Mouse (Mus musculus): ENCODE data around the gene Gata2.

Gata2 gene

GRCm38 (mm10) chr6:88196054-88196732, 2.5 kb downstream of the Gata2 start:
- DNase-seq, result no peak

DNA sequence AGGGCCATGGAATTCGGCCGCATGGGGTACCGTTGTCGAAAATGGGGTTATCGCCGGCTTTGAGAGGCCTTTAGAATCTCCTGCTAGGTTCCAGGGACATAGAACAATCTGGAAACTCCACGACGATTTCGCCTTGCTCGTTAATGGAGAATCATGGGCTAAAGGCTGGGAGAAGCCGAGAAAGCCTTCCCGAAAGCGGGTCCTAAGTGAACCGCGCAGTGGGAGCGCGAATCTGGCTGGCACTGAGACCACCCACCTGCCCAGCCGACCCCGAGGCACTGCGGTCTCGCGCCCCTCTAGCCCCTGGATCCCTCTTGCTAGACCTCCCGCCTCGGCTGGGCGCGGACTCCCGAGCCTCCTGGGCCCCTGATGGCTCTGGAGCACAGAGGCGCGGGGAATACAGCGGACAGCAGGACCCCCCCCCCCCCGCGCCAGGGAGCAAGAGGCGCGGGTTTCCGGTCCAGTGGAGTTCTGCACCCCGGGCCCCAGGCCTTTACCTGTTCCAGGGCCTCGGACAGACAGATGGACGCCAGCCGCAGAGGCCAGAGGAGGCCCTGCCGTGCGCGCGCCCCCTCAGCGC, 3.1 kb downstream of the Gata2 start:
- DNase-seq, result no peak

DNA sequence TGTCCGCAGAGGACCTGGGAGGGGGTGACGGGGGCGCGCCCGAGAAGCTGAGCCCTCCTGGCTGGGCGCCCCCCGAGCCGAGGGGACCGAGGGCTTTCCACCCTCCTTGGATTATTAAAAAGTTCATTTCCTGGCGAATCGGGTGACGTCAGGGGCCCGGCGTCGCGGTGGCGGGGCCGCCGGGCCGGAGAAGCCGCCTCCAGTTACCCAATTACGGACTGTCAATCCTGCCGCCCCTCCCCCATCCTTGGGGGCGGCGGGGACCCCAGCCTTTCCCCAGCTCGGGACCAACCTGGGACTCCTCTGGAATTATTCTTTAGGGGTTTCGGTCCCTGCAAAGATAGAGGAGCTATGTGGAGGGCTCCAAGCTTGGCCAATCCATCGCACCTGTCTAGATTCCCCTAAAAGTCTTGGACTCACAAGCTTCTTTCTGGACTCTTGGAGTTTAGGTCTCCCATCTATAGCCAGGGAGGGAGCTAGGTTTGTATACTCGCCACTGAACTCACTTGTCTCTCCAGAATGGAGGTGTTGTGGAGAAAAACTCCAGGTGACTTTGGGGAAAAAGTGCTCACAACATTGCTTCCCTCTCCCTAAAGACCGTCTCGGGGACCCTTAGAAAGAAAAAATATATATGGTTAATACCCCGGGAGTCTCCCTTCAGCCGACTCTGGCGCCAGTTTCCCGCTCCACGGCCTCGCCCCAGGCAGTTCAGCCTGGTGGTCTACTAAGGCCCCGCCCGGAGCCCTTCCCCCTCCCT, 3.8 kb downstream of the Gata2 start:
- DNase-seq, result no peak

DNA sequence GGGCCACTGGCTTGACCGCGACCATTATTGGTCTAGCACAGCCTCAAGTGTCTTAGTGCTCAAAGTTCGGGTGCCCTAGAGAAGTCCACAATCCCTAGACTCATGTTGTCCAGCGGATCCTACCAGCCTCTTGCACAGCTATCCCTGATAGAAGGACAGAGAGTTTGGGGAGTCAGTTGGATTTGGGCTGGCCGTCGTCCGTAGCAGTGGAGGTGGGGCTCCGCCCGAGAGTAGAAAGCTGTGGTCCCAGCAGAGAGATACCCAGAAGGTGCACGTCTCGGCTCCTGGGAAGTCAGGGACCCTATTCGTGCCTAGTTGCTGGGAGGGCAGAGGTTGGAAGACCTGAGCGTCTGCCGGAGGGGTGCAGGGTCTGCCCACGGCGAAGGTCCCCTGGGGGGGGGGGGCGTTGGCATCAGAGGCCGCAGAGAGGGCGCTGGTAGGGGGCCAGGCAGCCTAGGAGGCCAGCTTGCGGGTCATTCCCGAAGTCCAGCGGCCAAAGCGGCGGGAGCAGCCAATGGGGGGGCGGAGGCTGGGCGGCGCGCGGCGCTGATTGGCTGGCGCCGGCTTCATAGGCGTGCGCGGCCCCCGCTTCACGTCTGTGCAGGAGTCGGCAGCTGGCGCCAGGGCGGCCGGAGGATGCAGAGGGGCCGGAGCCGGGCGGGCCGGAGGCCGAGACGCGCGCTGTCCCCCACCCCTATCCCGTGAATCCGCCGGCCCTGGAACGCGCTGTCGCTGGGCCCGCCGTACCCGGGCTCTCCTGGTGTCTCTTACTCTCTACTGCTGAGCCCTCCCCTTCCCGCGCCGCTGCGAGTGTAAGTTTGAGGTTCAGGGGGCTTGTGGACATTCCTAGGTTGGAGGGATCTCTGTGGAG, 4.6 kb downstream of the Gata2 start:
- DNase-seq, result peak; percentile 92

DNA sequence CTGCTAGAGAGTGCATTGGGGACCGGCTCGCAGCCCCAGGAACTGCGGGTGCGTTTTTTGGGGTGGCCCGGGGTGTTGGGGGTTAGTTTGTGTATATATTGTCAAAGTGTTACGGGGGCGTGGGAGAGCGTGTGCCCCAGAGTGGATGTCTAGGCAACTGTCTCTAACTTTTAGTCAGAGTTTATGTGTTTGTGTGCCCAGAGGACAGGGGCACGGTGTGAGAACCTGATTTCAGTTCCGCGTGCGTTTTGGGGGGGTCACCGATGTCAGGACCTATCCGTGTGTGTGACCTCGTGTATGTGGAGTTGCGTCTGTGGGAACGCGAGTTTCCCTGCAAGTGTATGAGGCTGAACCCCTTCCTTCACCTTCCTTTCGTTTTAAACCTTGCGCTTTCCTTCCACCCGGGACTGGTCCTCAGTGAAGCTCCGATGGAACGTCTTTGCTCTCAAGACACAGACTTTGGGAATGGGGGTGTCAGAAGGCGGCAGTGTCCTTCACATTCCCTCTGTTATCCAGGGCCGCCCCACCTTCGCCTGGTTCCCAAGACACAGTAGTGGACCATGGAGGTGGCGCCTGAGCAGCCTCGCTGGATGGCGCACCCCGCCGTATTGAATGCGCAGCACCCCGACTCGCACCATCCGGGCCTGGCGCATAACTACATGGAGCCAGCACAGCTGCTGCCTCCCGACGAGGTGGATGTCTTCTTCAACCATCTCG, 5.5 kb downstream of the Gata2 start:
- DNase-seq, result no peak

DNA sequence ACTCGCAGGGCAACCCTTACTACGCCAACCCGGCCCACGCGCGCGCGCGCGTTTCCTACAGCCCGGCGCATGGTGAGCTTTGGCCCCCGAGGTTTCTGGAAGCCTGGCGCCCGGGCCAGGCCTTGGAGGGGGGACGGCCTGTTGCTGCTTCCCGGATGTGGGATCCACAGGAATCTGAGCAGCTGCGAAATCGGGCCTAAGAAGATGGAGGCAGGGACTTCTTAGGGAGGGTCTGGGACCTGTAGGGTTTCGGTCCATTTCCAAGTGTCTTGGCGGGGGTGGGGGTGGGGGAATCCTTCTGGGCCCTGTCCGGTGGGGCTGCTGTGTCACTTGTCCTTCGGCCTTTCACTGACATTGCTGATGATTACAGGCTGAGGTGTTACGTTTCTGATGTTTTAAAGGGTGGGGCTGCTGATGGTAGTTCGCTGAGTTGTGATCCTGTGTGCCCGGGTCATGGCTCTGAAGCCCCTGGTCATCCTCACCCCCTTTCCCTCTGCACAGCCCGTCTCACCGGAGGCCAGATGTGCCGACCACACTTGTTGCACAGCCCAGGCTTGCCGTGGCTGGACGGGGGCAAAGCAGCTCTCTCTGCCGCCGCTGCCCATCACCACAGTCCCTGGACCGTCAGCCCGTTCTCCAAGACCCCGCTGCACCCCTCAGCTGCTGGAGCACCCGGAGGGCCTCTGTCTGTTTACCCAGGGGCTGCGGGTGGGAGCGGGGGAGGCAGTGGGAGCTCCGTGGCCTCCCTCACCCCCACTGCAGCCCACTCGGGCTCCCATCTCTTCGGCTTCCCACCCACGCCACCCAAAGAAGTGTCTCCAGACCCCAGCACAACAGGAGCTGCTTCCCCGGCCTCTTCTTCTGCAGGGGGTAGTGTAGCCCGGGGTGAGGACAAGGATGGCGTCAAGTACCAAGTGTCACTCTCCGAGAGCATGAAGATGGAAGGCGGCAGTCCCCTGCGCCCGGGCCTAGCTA, 6.3 kb downstream of the Gata2 start:
- DNase-seq, result no peak

GRCm38 (mm10) chr6:88200693-88201609, 7.3 kb downstream of the Gata2 start:
- DNase-seq, result no peak

DNA sequence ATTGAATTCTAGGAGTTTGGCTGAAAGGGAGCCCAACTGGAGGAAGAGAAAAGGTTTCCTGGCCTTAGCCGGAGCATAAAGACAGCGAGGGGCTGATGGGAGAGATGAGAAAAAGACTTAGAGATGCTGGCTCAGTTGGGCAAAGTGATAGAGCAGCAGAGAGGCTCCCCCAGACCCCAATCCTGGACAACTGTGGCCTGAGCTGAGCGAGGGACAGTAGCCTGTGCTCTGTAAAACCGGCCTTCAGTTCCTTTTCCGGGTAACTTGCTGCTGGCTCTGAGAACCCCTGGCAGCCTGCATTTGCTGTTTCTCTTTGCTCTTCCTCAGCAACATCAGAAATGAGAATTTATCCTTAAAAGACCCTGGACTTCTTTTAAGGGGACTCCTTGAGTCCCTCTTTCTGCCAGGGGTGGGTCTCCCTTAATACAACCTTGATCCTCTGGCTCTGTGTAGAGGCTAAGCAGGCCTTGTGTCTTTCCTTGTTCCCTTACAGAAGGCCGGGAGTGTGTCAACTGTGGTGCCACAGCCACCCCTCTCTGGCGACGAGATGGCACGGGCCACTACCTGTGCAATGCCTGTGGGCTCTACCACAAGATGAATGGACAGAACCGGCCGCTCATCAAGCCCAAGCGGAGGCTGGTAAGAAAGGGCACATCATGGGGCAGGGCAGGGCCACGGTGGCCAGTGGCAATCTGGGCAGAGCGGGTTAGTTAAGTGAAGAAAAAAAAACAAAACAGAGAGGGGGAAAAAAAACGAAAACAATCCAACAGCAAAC, 8.4 kb downstream of the Gata2 start:
- DNase-seq, result no peak

DNA sequence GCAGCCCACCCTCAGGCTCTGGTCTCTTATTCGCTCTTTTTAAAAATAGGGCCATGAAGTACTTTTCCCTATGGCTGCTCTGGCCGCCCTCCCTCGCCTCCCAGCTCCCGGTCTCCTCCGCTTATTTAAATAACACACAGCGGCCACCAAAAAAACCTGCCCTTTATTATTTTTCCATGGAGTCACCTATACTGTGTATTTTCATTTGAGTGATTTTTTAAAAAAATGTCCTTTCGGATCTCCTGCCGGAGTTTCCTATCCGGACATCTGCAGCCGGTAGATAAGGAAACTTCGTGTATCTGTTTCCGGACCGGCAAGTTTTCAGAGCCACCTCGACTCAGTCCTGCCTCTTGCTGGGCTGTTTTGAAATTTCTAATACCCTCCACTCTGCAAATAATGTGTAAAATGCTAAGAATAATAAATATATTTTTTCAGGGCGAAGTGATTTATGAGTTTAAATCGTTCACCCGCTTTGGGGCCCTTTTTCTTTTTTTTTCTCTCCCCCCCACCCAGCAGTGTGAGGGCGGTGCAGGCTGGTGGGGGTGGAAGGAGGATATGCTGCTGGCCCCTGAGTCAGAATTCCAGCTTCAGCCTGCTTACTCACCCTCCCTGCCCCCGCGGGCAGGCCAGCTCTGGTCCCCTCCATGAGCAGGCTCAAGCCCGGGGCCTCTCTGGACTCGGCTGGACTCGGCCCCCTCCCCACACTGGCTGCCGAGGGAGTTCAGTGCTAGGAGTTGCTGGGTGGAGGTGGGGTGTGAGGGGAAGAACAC, 9.4 kb downstream of the Gata2 start:
- DNase-seq, result peak; percentile 81

DNA sequence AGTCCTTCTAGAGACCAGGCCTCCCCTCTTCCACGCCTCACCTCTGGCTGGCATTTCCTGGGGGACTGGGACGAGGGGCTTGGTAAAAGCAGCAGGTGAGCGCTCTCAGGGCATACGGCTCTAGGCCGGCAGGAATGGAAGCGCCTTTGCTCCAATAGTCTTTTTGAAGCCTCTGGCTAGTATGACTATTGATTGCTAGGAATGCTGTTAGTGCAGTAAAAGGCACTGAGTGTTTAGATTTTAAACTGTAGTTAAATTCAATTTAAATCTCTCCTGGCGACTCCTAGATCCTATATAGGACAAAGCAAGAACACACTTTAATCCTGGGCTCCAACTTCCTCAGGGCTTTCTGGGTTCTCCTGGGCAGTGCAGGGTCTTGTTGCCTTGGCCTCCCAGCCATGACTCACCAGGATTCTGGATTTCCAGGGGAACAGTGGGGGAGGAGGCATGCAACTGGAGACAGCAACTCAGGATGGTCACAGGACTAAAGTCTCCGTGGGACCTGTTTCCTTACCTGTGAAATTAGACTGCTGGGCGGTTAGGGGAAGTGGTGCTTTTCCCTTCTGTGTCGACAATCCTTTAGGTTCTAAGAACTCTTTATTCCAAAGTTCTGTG, 10.2 kb downstream of the Gata2 start:
- DNase-seq, result no peak

DNA sequence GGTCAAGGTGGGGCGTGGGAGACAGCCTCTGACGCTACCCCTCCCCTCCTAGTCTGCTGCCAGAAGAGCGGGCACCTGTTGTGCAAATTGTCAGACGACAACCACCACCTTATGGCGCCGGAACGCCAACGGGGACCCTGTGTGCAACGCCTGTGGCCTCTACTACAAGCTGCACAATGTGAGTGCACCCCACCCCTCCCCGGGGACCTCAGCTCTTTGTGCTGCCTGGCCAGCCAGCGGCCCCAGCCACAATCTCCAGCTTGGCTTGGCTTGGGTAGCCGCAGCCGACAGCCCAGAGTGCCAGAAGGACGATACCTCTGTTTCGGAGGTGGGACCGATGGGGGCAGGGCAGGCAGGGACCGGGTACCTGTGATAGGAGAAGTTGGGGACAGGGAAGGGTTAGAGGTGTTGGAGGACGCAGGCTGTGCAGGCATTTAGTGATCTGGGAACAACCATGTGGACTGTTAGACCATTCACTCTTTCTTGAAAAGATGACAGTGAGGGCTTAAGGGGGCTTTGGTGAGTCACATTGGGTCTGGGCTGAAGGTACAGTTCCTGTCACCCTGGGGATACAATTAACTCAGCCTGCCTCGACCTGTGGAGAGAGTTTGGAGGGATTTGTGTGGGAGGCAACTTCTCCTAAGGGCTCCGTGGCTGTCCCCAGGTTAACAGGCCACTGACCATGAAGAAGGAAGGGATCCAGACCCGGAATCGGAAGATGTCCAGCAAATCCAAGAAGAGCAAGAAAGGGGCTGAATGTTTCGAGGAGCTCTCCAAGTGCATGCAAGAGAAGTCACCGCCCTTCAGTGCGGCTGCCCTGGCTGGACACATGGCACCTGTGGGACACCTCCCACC, 11.1 kb downstream of the Gata2 start:
- no peak for DNase-seq

GRCm38 (mm10) chr6:88205386-88205700, 11.7 kb downstream of the Gata2 start:
- no peak for DNase-seq

DNA sequence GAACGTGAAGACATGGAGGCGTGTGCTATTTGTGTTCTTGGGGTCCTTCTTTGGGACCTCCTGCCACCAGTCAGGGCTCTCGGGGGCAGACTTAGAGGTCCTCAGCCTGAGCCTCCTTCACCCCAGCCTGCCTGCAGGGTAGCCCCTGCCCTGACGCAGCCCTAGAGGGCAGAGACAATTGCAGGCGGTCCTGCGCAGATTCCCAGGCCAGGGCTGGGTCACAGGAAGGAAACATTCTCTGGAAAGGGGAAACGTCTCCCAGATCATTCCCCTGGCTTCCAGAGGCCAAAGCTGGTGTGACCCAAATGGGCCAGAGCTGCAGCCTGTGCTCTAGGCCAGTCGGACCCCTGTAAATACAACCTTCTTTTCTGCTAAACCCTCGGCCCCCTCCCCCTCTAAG, 12.2 kb downstream of the Gata2 start:
- DNase-seq, result peak; percentile 58

- no peak for DNase-seq
These were observed 12.9 kb downstream of the Gata2 start for GRCm38 (mm10) chr6:88206566-88206965.

DNA sequence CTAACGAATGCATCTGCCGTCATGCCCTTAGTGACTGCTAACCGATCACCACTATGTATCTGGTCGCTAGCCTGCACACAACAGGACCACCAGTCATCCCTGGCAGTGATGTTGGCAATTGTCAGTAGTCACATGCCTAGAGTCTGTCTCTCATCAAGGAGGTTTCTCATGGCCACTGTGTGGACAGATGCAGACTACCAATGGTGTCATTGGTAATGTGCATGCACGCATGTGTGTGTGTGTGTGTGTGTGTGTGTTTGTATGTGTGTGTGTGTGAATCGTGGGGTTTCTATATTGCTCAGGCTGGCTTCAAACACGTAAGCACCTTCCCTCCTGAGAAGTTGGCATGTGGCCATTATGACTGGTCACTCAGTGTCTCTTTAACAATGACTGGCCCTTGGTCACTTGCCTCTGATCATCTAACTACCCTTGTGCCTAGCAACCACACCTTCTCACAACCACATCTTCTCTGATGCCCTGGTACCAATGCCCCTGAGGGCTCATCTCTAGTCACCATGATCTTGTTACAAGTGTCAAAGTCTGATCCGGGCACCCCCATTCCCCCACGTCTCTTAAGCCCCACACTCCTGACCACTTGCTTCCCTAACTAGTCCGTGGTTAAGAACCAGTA, 13.8 kb downstream of the Gata2 start:
- no peak for DNase-seq

DNA sequence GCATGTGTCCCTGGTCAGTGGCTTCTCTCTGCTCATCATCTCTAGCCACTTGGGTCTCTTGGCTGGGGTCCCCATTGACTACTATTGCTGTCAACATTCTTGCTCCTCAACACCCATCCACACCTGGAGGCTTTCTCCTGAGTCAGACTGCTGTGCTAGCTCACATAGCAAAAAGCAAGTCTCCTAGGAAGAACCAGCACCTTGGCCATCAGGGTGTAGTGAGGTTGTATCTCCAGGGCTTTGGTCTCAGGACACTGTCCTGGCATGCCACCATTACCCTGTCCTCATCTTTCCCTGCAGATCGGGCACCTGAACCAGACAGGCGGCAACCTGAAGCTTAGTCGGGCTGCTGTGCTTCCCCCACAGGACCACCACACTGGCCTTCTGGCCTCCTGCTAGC, 14.6 kb downstream of the Gata2 start:
- no peak for DNase-seq

GRCm38 (mm10) chr6:88209453-88209852, 15.8 kb downstream of the Gata2 start:
- DNase-seq, result no peak

All from kidney, postnatal 14 days (tissue).